Mouse (Mus musculus) thymus, adult 2 months (tissue): ENCODE results near the gene Phactr1.

Experiments
- CTCF ChIP-seq: fragments of 200-500 bp; IDR thresholded peaks from 2 replicates; pipeline ENCODE4 v1.5.1; 2012; ENCODE audit warnings: mild to moderate bottlenecking, control low read depth, low read length, moderate library complexity, borderline replicate concordance; ENCODE audit not compliant: control insufficient read depth, poor library complexity, insufficient read depth; ENCODE audit errors: extremely low read depth
- POLR2A ChIP-seq: fragments of 200-500 bp; IDR thresholded peaks from 2 replicates; pipeline ENCODE4 v1.6.1; 2012; ENCODE audit warnings: mild to moderate bottlenecking, low read length, control low read depth, moderate library complexity; ENCODE audit not compliant: control insufficient read depth, poor library complexity, insufficient read depth; ENCODE audit errors: extremely low read depth

GRCm38 (mm10) chr13:42820513-42820912, 140.1 kb downstream of the Phactr1 start:
- TF ChIP-seq CTCF (no peak), POLR2A (no peak)
